Mouse (Mus musculus): ENCODE data around the gene Krtap4-9. TPM values are rescaled to one million over a fixed set of nuclear protein-coding genes. Genes with fewer than 3 reads are reported as not detected.
"Not testable (repeated sequence)": the region's sequence is repeated elsewhere in the genome, so short reads cannot be mapped to it uniquely, and the experiment has no call there.

Gene Krtap4-9
- polyA plus RNA-seq (2014; fragmentation: Nextera tagmentation; extraction: Ambion mirVana) = not detected in 2 replicates

DNA sequence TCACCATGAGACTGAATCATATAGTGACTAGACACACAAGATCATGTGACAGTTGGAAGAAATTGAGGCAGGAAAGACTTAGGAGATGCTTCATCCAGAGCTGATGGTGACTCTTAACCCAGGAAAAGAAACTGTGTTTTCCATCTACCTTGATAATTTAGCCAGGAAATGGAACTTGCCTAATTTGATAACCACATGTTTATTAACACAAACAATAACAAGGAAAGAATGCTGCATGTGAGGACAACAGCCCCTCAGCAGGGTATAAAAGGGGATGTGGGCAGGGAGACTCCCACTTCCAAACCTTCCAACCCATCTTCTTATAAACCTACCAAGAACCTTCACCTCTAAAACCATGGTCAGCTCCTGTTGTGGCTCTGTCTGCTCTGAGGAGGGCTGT lies at the start of gene Krtap4-9:
TSS of gene Krtap4-9 (plus strand) at position 301 of the 400 bp plus-strand sequence.
- not testable (repeated sequence) for DNase-seq (ENCODE audit: low spot score, missing footprints); ATAC-seq (ENCODE audit: low FRiP score); H3K4me3 ChIP-seq (ENCODE audit: low read depth, low read length); H3K27ac ChIP-seq (ENCODE audit: low read depth, low read length); H3K36me3 ChIP-seq (ENCODE audit: control insufficient read depth, insufficient read depth, low read length); H3K4me2 ChIP-seq; H3K27me3 ChIP-seq (ENCODE audit: control insufficient read depth, insufficient read depth, low read length); H3K9ac ChIP-seq (ENCODE audit: low read length); H3K9me3 ChIP-seq (ENCODE audit: control insufficient read depth, low read length); H3K4me1 ChIP-seq (ENCODE audit: control insufficient read depth, insufficient read depth, low read length)

DNA sequence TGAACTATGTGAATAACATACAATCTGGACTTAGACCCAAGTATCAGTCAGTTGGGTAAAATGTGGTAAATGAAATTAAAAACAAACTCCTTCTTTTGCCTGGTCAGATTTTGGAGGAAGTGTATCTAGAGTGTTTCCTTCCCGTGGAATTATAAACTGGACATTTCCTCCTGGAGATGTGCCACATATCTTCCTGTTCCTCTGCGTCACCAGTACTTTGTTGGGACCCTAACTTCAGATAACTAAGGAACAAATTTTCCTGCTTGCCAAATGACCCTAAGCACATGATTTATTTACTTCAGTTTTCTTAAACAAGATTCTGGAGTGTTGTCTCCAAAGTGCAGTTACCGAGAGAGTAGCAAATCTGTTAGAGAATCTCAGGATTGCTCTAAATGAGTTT lies 41.0 kb upstream of the Krtap4-9 start:
- H3K9me3 ChIP-seq (ENCODE audit: control insufficient read depth, low read length) = no peaks in the 10 kb centered on the region
- no peak overlapping the region for H3K4me2 ChIP-seq
- DNase-seq (ENCODE audit: low spot score, missing footprints) (no peak), ATAC-seq (ENCODE audit: low FRiP score) (no peak)
- WGBS = 90% methylated on average over 3 of the region's 3 CpGs
- H3K9ac ChIP-seq (ENCODE audit: low read length) = no peak overlapping the region
- no peak overlapping the region for H3K4me3 ChIP-seq (ENCODE audit: low read depth, low read length)
- H3K27me3 ChIP-seq (ENCODE audit: control insufficient read depth, insufficient read depth, low read length) = no peaks in the 10 kb centered on the region
- no peaks in the 10 kb centered on the region for H3K4me1 ChIP-seq (ENCODE audit: control insufficient read depth, insufficient read depth, low read length)
- no peak overlapping the region for H3K27ac ChIP-seq (ENCODE audit: low read depth, low read length)
- no peaks in the 10 kb centered on the region for H3K36me3 ChIP-seq (ENCODE audit: control insufficient read depth, insufficient read depth, low read length)

DNA sequence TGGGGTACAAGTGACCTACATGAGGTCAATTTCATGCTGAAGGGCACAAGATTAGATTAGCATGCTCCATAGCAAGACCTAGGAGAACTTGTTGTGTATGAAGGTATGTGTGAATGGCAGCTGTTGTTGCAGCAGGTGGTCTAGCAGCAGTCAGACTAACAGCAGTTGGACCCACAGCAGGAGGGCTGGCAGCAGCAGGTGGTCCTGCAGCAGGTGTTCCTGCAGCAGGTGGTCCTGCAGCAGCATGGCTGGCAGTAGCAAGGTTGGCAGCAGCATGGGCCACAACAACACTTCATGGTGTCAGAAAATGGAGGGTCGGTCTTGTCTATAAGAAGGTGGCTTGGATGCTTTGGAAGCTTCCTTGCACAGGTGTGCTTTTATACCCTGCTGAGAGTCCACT lies 26.1 kb upstream of the Krtap4-9 start:
- no peak for ATAC-seq (ENCODE audit: low FRiP score)
- 95% methylated on average over 1 of the region's 1 CpGs for WGBS
- Histone ChIP-seq H3K27me3 (ENCODE audit: control insufficient read depth, insufficient read depth, low read length) (no peaks in the 10 kb centered on the region), H3K4me1 (ENCODE audit: control insufficient read depth, insufficient read depth, low read length) (no peaks in the 10 kb centered on the region), H3K9ac (ENCODE audit: low read length) (no peak overlapping the region), H3K4me2 (no peak overlapping the region), H3K9me3 (ENCODE audit: control insufficient read depth, low read length) (no peaks in the 10 kb centered on the region), H3K4me3 (ENCODE audit: low read depth, low read length) (no peak overlapping the region), H3K27ac (ENCODE audit: low read depth, low read length) (no peak overlapping the region), H3K36me3 (ENCODE audit: control insufficient read depth, insufficient read depth, low read length) (no peaks in the 10 kb centered on the region)
- DNase-seq (ENCODE audit: low spot score, missing footprints) = no peak

DNA sequence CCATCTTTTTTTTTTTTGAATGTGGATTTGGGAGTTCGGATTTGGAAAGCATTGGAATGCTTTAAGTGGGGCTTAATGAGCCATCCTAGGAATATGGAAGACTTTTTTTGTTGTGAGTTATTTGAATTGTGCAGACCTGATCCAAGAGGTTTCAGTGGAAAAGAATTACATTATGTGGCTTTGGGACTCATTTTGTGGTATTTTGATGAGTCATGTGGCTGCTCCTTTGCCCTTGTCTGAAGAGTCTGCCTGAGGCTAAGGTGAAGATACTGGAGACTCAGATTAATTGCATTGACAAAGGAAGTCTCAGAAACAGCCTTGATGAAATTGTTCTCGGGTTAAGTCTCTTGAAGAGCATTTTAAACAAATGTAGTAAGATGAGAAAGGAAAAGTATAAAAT lies 16.6 kb upstream of the Krtap4-9 start:
- no peaks in the 10 kb centered on the region for H3K27me3 ChIP-seq (ENCODE audit: control insufficient read depth, insufficient read depth, low read length)
- DNase-seq (ENCODE audit: low spot score, missing footprints) = no peak
- H3K27ac ChIP-seq (ENCODE audit: low read depth, low read length) = no peak overlapping the region
- H3K4me2 ChIP-seq = no peak overlapping the region
- H3K4me1 ChIP-seq (ENCODE audit: control insufficient read depth, insufficient read depth, low read length) = no peaks in the 10 kb centered on the region
- H3K4me3 ChIP-seq (ENCODE audit: low read depth, low read length) = no peak overlapping the region
- H3K9ac ChIP-seq (ENCODE audit: low read length) = no peak overlapping the region
- H3K36me3 ChIP-seq (ENCODE audit: control insufficient read depth, insufficient read depth, low read length) = no peaks in the 10 kb centered on the region
- H3K9me3 ChIP-seq (ENCODE audit: control insufficient read depth, low read length) = no peaks in the 10 kb centered on the region
- WGBS = 72% methylated on average over 2 of the region's 2 CpGs
- ATAC-seq (ENCODE audit: low FRiP score) = no peak

DNA sequence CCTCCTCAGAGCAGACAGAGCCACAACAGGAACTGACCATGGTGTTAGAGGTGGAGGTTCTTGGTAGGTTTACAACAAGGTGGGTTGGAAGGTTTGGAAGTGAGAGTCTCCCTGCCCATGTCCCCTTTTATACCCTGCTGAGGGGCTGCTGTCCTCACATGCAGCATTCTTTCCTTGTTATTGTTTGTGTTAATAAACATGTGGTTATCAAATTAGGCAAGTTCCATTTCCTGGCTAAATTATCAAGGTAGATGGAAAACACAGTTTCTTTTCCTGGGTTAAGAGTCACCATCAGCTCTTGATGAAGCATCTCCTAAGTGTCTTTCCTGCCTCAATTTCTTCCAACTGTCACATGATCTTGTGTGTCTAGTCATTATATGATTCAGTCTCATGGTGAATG lies 12.2 kb upstream of the Krtap4-9 start, which contains the start of gene Gm11595:
TSS of gene Gm11595 (minus strand) at position 101 of the 400 bp plus-strand sequence.
- H3K27me3 ChIP-seq (ENCODE audit: control insufficient read depth, insufficient read depth, low read length); ATAC-seq (ENCODE audit: low FRiP score); H3K27ac ChIP-seq (ENCODE audit: low read depth, low read length); H3K4me1 ChIP-seq (ENCODE audit: control insufficient read depth, insufficient read depth, low read length); H3K36me3 ChIP-seq (ENCODE audit: control insufficient read depth, insufficient read depth, low read length); H3K9me3 ChIP-seq (ENCODE audit: control insufficient read depth, low read length); DNase-seq (ENCODE audit: low spot score, missing footprints); H3K4me2 ChIP-seq; H3K9ac ChIP-seq (ENCODE audit: low read length); H3K4me3 ChIP-seq (ENCODE audit: low read depth, low read length): not testable (repeated sequence)

DNA sequence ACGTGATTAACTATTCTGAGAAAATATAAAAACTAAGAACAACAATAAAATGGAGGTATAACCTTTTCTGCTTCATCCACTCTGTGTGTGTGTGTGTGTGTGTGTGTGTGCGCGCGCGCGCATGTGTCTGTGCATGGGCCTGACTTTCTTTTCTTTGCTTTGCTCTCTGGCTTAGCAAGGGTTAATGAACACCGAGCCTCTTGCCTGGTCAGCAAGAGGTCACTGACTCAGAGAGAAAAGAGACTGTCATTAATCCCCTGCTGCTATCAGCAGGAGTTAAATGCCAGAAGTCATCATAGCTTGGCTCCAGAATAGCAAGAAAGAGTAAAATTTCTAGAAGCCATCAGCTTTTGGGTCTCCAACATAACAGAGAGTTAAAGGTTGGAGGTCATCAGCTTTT lies 6.6 kb upstream of the Krtap4-9 start:
- no peak for ATAC-seq (ENCODE audit: low FRiP score)
- no peaks in the 10 kb centered on the region for H3K9me3 ChIP-seq (ENCODE audit: control insufficient read depth, low read length)
- WGBS = 66% methylated on average over 7 of the region's 7 CpGs
- DNase-seq (ENCODE audit: low spot score, missing footprints) = no peak
- no peaks in the 10 kb centered on the region for H3K36me3 ChIP-seq (ENCODE audit: control insufficient read depth, insufficient read depth, low read length)
- H3K27me3 ChIP-seq (ENCODE audit: control insufficient read depth, insufficient read depth, low read length) = no peaks in the 10 kb centered on the region
- peaks cover 4% of the 10 kb centered on the region for H3K4me1 ChIP-seq (ENCODE audit: control insufficient read depth, insufficient read depth, low read length)
- no peak overlapping the region for H3K27ac ChIP-seq (ENCODE audit: low read depth, low read length)
- H3K4me2 ChIP-seq = no peak overlapping the region
- H3K9ac ChIP-seq (ENCODE audit: low read length) = no peak overlapping the region
- H3K4me3 ChIP-seq (ENCODE audit: low read depth, low read length) = no peak overlapping the region

DNA sequence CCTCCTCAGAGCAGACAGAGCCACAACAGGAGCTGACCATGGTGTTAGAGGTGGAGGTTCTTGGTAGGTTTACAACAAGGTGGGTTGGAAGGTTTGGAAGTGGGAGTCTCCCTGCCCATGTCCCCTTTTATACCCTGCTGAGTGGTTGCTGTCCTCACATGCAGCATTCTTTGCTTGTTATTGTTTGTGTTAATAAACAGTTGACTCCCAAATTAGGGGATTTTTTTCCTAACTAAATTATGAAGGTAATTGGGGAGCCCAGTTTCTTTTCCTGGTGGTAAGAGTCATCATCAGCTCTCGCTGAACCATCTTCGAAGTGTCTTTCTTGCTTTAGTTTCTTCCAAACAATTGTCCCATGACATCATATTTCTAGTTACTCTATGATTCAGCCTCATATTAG lies 4.4 kb upstream of the Krtap4-9 start, which contains the start of gene Krtap4-8:
TSS of gene Krtap4-8 (minus strand) at position 101 of the 400 bp plus-strand sequence.
- no peak for DNase-seq (ENCODE audit: low spot score, missing footprints)
- no peak within 1 kb of the TSS for H3K9ac ChIP-seq (ENCODE audit: low read length)
- ATAC-seq (ENCODE audit: low FRiP score) = no peak
- H3K27ac ChIP-seq (ENCODE audit: low read depth, low read length) = no peak within 1 kb of the TSS
- H3K9me3 ChIP-seq (ENCODE audit: control insufficient read depth, low read length) = no peaks in the 10 kb centered on the region
- no peak within 1 kb of the TSS for H3K4me3 ChIP-seq (ENCODE audit: low read depth, low read length)
- H3K4me1 ChIP-seq (ENCODE audit: control insufficient read depth, insufficient read depth, low read length) = peaks cover 4% of the 10 kb centered on the region
- no peaks in the 10 kb centered on the region for H3K27me3 ChIP-seq (ENCODE audit: control insufficient read depth, insufficient read depth, low read length)
- 92% methylated on average over 2 of the region's 2 CpGs for WGBS
- H3K36me3 ChIP-seq (ENCODE audit: control insufficient read depth, insufficient read depth, low read length) = no peaks in the 10 kb centered on the region
- H3K4me2 ChIP-seq = no peak within 1 kb of the TSS

DNA sequence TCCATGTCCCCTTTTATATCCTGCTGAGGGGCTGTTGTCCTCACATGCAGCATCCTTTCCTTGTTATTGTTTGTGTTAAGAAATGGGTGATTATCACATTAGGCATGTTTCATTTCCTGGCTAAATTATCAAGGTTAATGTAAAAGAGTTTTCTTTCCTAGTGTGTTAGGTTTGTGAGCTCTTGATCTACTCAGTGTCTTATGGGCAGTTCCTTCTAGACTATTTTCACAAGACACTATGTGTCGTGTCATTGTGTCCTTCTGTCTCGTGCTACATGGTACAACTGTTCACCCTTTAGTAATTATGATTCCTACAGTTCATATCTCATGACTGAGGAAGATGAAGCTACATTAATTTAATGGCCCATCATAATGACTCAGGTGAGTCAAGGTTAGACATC lies 8.4 kb downstream of the Krtap4-9 start, which contains the start of gene Gm11596:
TSS of gene Gm11596 (minus strand) at position 101 of the 400 bp plus-strand sequence.
- WGBS = 86% methylated on average over 2 of the region's 2 CpGs

DNA sequence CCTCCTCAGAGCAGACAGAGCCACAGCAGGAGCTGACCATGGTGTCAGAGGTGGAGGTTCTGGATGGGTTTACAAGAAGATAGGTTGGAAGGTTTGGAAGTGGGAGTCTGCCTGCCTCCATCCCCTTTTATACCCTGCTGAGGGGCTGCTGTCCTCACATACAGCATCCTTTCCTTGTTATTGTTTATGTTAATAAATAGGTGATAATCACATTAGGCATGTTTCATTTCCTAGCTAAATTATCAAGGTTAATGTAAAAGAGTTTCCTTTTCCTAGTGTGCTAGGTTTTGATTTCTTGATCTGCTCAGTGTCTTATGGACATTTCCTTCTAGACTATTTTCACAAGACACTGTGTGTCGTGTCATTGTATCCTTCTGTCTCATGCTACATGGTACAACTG lies 13.8 kb downstream of the Krtap4-9 start, which contains the start of gene Gm11569:
TSS of gene Gm11569 (minus strand) at position 101 of the 400 bp plus-strand sequence.
- WGBS = no CpG with 5 or more reads among the region's 1 CpGs
- not testable (repeated sequence) for H3K36me3 ChIP-seq (ENCODE audit: control insufficient read depth, insufficient read depth, low read length); DNase-seq (ENCODE audit: low spot score, missing footprints); ATAC-seq (ENCODE audit: low FRiP score); H3K4me3 ChIP-seq (ENCODE audit: low read depth, low read length); H3K9me3 ChIP-seq (ENCODE audit: control insufficient read depth, low read length); H3K4me2 ChIP-seq; H3K9ac ChIP-seq (ENCODE audit: low read length); H3K27me3 ChIP-seq (ENCODE audit: control insufficient read depth, insufficient read depth, low read length); H3K27ac ChIP-seq (ENCODE audit: low read depth, low read length); H3K4me1 ChIP-seq (ENCODE audit: control insufficient read depth, insufficient read depth, low read length)

More for the DNA sequence above, 8.4 kb downstream of the Krtap4-9 start, which contains the start of gene Gm11596:
- Histone ChIP-seq H3K4me2 (no peak within 1 kb of the TSS), H3K27ac (ENCODE audit: low read depth, low read length) (no peak within 1 kb of the TSS), H3K36me3 (ENCODE audit: control insufficient read depth, insufficient read depth, low read length) (no peaks in the 10 kb centered on the region), H3K4me1 (ENCODE audit: control insufficient read depth, insufficient read depth, low read length) (no peaks in the 10 kb centered on the region), H3K9me3 (ENCODE audit: control insufficient read depth, low read length) (no peaks in the 10 kb centered on the region), H3K9ac (ENCODE audit: low read length) (no peak within 1 kb of the TSS), H3K4me3 (ENCODE audit: low read depth, low read length) (no peak within 1 kb of the TSS), H3K27me3 (ENCODE audit: control insufficient read depth, insufficient read depth, low read length) (no peaks in the 10 kb centered on the region)
- ATAC-seq (ENCODE audit: low FRiP score) (no peak), DNase-seq (ENCODE audit: low spot score, missing footprints) (no peak)
